Mouse (Mus musculus) kidney, embryonic 16.5 days (tissue): ENCODE results near the gene Tomm7. TPM values are rescaled to one million over a fixed set of nuclear protein-coding genes. Genes with fewer than 3 reads are reported as not detected.

Experiments
- ATAC-seq: fragments of 200-750 bp; cut with Nextera tagmentation; 2 replicates; pipeline ENCODE4 v1.8.0; 2017; ENCODE audit warnings: moderate TSS enrichment; ENCODE audit not compliant: low FRiP score, low TSS enrichment
- H3K27ac ChIP-seq: fragments of 300-500 bp; sonication (generic); 2 replicates; pipeline ENCODE4 v1.5.1; 2014; ENCODE audit warnings: low read length
- H3K27me3 ChIP-seq: fragments of 300-500 bp; sonication (generic); 2 replicates; pipeline ENCODE4 v1.6.1; 2014; ENCODE audit warnings: low read length, control low read depth, mixed read lengths; ENCODE audit not compliant: insufficient read depth
- H3K36me3 ChIP-seq: fragments of 300-500 bp; sonication (generic); 2 replicates; pipeline ENCODE4 v1.6.1; 2014; ENCODE audit warnings: low read length, control low read depth, mixed read lengths; ENCODE audit not compliant: insufficient read depth
- H3K4me1 ChIP-seq: fragments of 300-500 bp; sonication (generic); 2 replicates; pipeline ENCODE4 v1.6.1; 2014; ENCODE audit warnings: low read length, control low read depth, mixed read lengths; ENCODE audit not compliant: insufficient read depth
- H3K4me2 ChIP-seq: fragments of 300-500 bp; sonication (generic); replicated peaks from 2 replicates; pipeline ENCODE4 v1.6.1; 2014; ENCODE audit warnings: low read depth, low read length
- H3K4me3 ChIP-seq: fragments of 300-500 bp; sonication (generic); 2 replicates; pipeline ENCODE4 v1.5.1; 2014; ENCODE audit warnings: mild to moderate bottlenecking, low read length
- H3K9ac ChIP-seq: fragments of 300-500 bp; sonication (generic); replicated peaks from 2 replicates; pipeline ENCODE4 v1.6.1; 2014; ENCODE audit warnings: low read length
- H3K9me3 ChIP-seq: fragments of 300-500 bp; sonication (generic); 2 replicates; pipeline ENCODE4 v1.6.1; 2016; ENCODE audit warnings: low read length, control low read depth
- WGBS: fragments of 180-500 bp; shearing (Covaris S2); extraction: QIAGEN DNeasy Blood & Tissue Kit; methylation state at CpG from one replicate; pipeline ENCODE4 v1.1.7; 2014; 5-methylcytosine and 5-hydroxymethylcytosine counted together
- polyA plus RNA-seq: library from polyadenylated mRNA; unstranded; fragments of >200 nt; fragmentation: Nextera tagmentation; extraction: Ambion mirVana; gene quantifications from 2 replicates; pipeline ENCODE4 v1.2.1, GENCODE M21; 2015

Tomm7 gene
- polyA plus RNA-seq, 1 experiment from 2014 or later = 99.6 TPM

- Histone ChIP-seq H3K9me3 (no peaks in the 10 kb centered on the region), H3K4me3 (no peak overlapping the region), H3K9ac (no peak overlapping the region), H3K36me3 (peaks cover 9% of the 10 kb centered on the region), H3K4me2 (no peak overlapping the region), H3K27me3 (no peaks in the 10 kb centered on the region), H3K27ac (no peak overlapping the region), H3K4me1 (peaks cover 10% of the 10 kb centered on the region; the same call in 1 of the 2 replicates)
- WGBS = 89% methylated on average over 13 of the region's 13 CpGs
- no peak for ATAC-seq
These were observed 20.3 kb upstream of the Tomm7 start for GRCm38 (mm10) chr5:23864054-23864965.

- Histone ChIP-seq H3K36me3 (peaks cover 13% of the 10 kb centered on the region), H3K9ac (no peak overlapping the region), H3K4me1 (peaks cover 10% of the 10 kb centered on the region; the same call in 1 of the 2 replicates), H3K27ac (no peak overlapping the region), H3K4me3 (no peak overlapping the region), H3K4me2 (no peak overlapping the region), H3K27me3 (no peaks in the 10 kb centered on the region), H3K9me3 (no peaks in the 10 kb centered on the region)
- 78% methylated on average over 7 of the region's 7 CpGs for WGBS
- no peak for ATAC-seq
These were observed 19.4 kb upstream of the Tomm7 start for GRCm38 (mm10) chr5:23863166-23864053.

- Histone ChIP-seq H3K27me3 (no peaks in the 10 kb centered on the region), H3K4me3 (no peak overlapping the region), H3K27ac (no peak overlapping the region), H3K9me3 (no peaks in the 10 kb centered on the region), H3K4me1 (peaks cover 10% of the 10 kb centered on the region; the same call in 1 of the 2 replicates), H3K4me2 (no peak overlapping the region), H3K9ac (no peak overlapping the region), H3K36me3 (peaks cover 13% of the 10 kb centered on the region)
- ATAC-seq = no peak
- 58% methylated on average over 5 of the region's 5 CpGs for WGBS
These were observed 18.3 kb upstream of the Tomm7 start for GRCm38 (mm10) chr5:23862291-23862690.

GRCm38 (mm10) chr5:23861721-23862120, 17.8 kb upstream of the Tomm7 start:
- no peak for ATAC-seq
- Histone ChIP-seq H3K9me3 (no peaks in the 10 kb centered on the region), H3K4me1 (peaks cover 10% of the 10 kb centered on the region; the same call in 1 of the 2 replicates), H3K36me3 (peaks cover 14% of the 10 kb centered on the region), H3K4me3 (no peak overlapping the region), H3K27ac (no peak overlapping the region), H3K9ac (no peak overlapping the region), H3K27me3 (no peaks in the 10 kb centered on the region), H3K4me2 (no peak overlapping the region)
- WGBS = 87% methylated on average over 9 of the region's 9 CpGs

GRCm38 (mm10) chr5:23859896-23860295, 15.9 kb upstream of the Tomm7 start:
- no peaks in the 10 kb centered on the region for H3K9me3 ChIP-seq
- 78% methylated on average over 5 of the region's 5 CpGs for WGBS
- no peak overlapping the region for H3K4me2 ChIP-seq
- no peak overlapping the region for H3K27ac ChIP-seq
- H3K4me3 ChIP-seq = no peak overlapping the region
- ATAC-seq = no peak
- H3K36me3 ChIP-seq = peaks cover 32% of the 10 kb centered on the region
- H3K4me1 ChIP-seq = peaks cover 10% of the 10 kb centered on the region; the same call in 1 of the 2 replicates
- H3K9ac ChIP-seq = no peak overlapping the region
- H3K27me3 ChIP-seq = no peaks in the 10 kb centered on the region

- Histone ChIP-seq H3K36me3 (peaks cover 39% of the 10 kb centered on the region), H3K4me3 (no peak overlapping the region), H3K27me3 (no peaks in the 10 kb centered on the region), H3K4me2 (no peak overlapping the region), H3K9ac (no peak overlapping the region), H3K4me1 (peaks cover 10% of the 10 kb centered on the region; the same call in 1 of the 2 replicates), H3K9me3 (no peaks in the 10 kb centered on the region), H3K27ac (0 out of 2 replicates have a peak overlapping the region, but pooled peaks have one; percentile 3)
- WGBS = 92% methylated on average over 1 of the region's 1 CpGs
- ATAC-seq = no peak
These were observed 15.2 kb upstream of the Tomm7 start for GRCm38 (mm10) chr5:23859087-23859718.

- Histone ChIP-seq H3K4me3 (no peak overlapping the region), H3K27ac (no peak overlapping the region), H3K27me3 (no peaks in the 10 kb centered on the region), H3K4me1 (peaks cover 9% of the 10 kb centered on the region; the same call in 1 of the 2 replicates), H3K4me2 (no peak overlapping the region), H3K36me3 (peaks cover 44% of the 10 kb centered on the region), H3K9ac (no peak overlapping the region), H3K9me3 (no peaks in the 10 kb centered on the region)
- ATAC-seq = no peak
- 81% methylated on average over 7 of the region's 7 CpGs for WGBS
These were observed 14.7 kb upstream of the Tomm7 start for GRCm38 (mm10) chr5:23858643-23859042.

GRCm38 (mm10) chr5:23858001-23858400, 14.0 kb upstream of the Tomm7 start:
- no peak overlapping the region for H3K4me3 ChIP-seq
- no peaks in the 10 kb centered on the region for H3K27me3 ChIP-seq
- no peak for ATAC-seq
- WGBS = 87% methylated on average over 3 of the region's 3 CpGs
- H3K27ac ChIP-seq = no peak overlapping the region
- H3K9me3 ChIP-seq = no peaks in the 10 kb centered on the region
- H3K4me2 ChIP-seq = no peak overlapping the region
- peaks cover 5% of the 10 kb centered on the region; the same call in 1 of the 2 replicates for H3K4me1 ChIP-seq
- H3K36me3 ChIP-seq = peaks cover 51% of the 10 kb centered on the region
- no peak overlapping the region for H3K9ac ChIP-seq

GRCm38 (mm10) chr5:23857189-23857588, 13.2 kb upstream of the Tomm7 start:
- H3K4me3 ChIP-seq = no peak overlapping the region
- peaks cover 4% of the 10 kb centered on the region; the same call in 1 of the 2 replicates for H3K4me1 ChIP-seq
- peaks cover 59% of the 10 kb centered on the region for H3K36me3 ChIP-seq
- no peak overlapping the region for H3K4me2 ChIP-seq
- no peaks in the 10 kb centered on the region for H3K9me3 ChIP-seq
- H3K27ac ChIP-seq = no peak overlapping the region
- no peak for ATAC-seq
- H3K27me3 ChIP-seq = no peaks in the 10 kb centered on the region
- no peak overlapping the region for H3K9ac ChIP-seq
